Mouse (Mus musculus) kidney, embryonic 16.5 days (tissue): Measurements from ENCODE around the gene Etl4. TPM values are rescaled to one million over a fixed set of nuclear protein-coding genes. Genes with fewer than 3 reads are reported as not detected.
"Not testable (repeated sequence)": the region's sequence is repeated elsewhere in the genome, so short reads cannot be mapped to it uniquely, and the experiment has no call there.

Experiments used
- ATAC-seq: fragments of 200-750 bp; cut with Nextera tagmentation; 2 replicates; pipeline ENCODE4 v1.8.0; 2017; ENCODE audit warnings: moderate TSS enrichment; ENCODE audit not compliant: low FRiP score, low TSS enrichment
- H3K27ac ChIP-seq: fragments of 300-500 bp; sonication (generic); 2 replicates; pipeline ENCODE4 v1.5.1; 2014; ENCODE audit warnings: low read length
- H3K27me3 ChIP-seq: fragments of 300-500 bp; sonication (generic); 2 replicates; pipeline ENCODE4 v1.6.1; 2014; ENCODE audit warnings: low read length, control low read depth, mixed read lengths; ENCODE audit not compliant: insufficient read depth
- H3K36me3 ChIP-seq: fragments of 300-500 bp; sonication (generic); 2 replicates; pipeline ENCODE4 v1.6.1; 2014; ENCODE audit warnings: low read length, control low read depth, mixed read lengths; ENCODE audit not compliant: insufficient read depth
- H3K4me1 ChIP-seq: fragments of 300-500 bp; sonication (generic); 2 replicates; pipeline ENCODE4 v1.6.1; 2014; ENCODE audit warnings: low read length, control low read depth, mixed read lengths; ENCODE audit not compliant: insufficient read depth
- H3K4me2 ChIP-seq: fragments of 300-500 bp; sonication (generic); replicated peaks from 2 replicates; pipeline ENCODE4 v1.6.1; 2014; ENCODE audit warnings: low read depth, low read length
- H3K4me3 ChIP-seq: fragments of 300-500 bp; sonication (generic); 2 replicates; pipeline ENCODE4 v1.5.1; 2014; ENCODE audit warnings: mild to moderate bottlenecking, low read length
- H3K9ac ChIP-seq: fragments of 300-500 bp; sonication (generic); replicated peaks from 2 replicates; pipeline ENCODE4 v1.6.1; 2014; ENCODE audit warnings: low read length
- H3K9me3 ChIP-seq: fragments of 300-500 bp; sonication (generic); 2 replicates; pipeline ENCODE4 v1.6.1; 2016; ENCODE audit warnings: low read length, control low read depth
- WGBS: fragments of 180-500 bp; shearing (Covaris S2); extraction: QIAGEN DNeasy Blood & Tissue Kit; methylation state at CpG from one replicate; pipeline ENCODE4 v1.1.7; 2014; 5-methylcytosine and 5-hydroxymethylcytosine counted together
- polyA plus RNA-seq: library from polyadenylated mRNA; unstranded; fragments of >200 nt; fragmentation: Nextera tagmentation; extraction: Ambion mirVana; gene quantifications from 2 replicates; pipeline ENCODE4 v1.2.1, GENCODE M21; 2015

Gene Etl4
- polyA plus RNA-seq, 1 experiment from 2014 or later = 56.8 TPM

DNA sequence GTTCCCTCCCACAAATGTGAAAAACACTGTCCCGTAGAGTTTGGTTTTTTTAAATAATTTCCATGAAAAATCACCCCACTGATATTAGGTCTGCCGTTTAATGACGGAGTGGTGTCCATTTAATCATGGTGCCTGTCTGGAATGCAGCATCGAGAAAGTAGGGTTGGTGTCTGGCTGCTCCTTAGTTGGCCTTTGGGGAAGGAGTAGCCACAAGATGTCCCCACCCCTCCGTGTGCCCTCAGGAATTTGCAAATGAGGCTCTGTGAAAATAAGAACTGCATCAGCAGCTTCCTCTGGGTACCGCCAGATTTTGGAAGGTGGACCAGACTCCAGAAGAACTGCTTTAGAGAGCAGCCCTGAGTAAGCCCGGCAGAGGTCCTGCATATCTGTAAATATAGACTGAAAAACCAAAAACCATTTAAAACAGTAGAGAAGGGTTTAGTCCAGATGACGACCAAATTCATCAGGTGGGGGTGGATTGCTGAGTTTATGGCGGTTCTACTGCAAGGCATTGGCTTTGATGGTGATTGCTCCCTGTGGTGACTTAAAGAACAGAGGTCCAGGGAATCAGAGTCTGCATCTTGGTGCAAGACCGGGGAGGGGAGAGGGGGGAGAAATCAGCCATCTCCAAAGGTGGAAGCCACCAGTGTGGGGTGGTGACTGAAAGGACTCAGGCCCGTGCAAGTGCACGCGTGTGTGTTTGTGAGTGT, 762.1 kb downstream of the Etl4 start:
- H3K9ac ChIP-seq = no peak overlapping the region
- no peak overlapping the region for H3K4me2 ChIP-seq
- no peak for ATAC-seq
- H3K36me3 ChIP-seq = peaks cover 8% of the 10 kb centered on the region; the same call in 1 of the 2 replicates
- no peaks in the 10 kb centered on the region for H3K27me3 ChIP-seq
- H3K9me3 ChIP-seq = no peaks in the 10 kb centered on the region
- H3K27ac ChIP-seq = no peak overlapping the region
- WGBS = 50% methylated on average over 13 of the region's 13 CpGs
- H3K4me3 ChIP-seq = no peak overlapping the region
- H3K4me1 ChIP-seq = no peaks in the 10 kb centered on the region

GRCm38 (mm10) chr2:20672281-20672680, 762.7 kb downstream of the Etl4 start:
- H3K9ac ChIP-seq = no peak overlapping the region
- no peaks in the 10 kb centered on the region for H3K4me1 ChIP-seq
- no peak overlapping the region for H3K4me3 ChIP-seq
- H3K27me3 ChIP-seq = no peaks in the 10 kb centered on the region
- H3K27ac ChIP-seq = no peak overlapping the region
- 92% methylated on average over 7 of the region's 7 CpGs for whole genome bisulfite sequencing
- ATAC-seq = no peak
- no peak overlapping the region for H3K4me2 ChIP-seq
- H3K9me3 ChIP-seq = no peaks in the 10 kb centered on the region
- peaks cover 8% of the 10 kb centered on the region; the same call in 1 of the 2 replicates for H3K36me3 ChIP-seq

DNA sequence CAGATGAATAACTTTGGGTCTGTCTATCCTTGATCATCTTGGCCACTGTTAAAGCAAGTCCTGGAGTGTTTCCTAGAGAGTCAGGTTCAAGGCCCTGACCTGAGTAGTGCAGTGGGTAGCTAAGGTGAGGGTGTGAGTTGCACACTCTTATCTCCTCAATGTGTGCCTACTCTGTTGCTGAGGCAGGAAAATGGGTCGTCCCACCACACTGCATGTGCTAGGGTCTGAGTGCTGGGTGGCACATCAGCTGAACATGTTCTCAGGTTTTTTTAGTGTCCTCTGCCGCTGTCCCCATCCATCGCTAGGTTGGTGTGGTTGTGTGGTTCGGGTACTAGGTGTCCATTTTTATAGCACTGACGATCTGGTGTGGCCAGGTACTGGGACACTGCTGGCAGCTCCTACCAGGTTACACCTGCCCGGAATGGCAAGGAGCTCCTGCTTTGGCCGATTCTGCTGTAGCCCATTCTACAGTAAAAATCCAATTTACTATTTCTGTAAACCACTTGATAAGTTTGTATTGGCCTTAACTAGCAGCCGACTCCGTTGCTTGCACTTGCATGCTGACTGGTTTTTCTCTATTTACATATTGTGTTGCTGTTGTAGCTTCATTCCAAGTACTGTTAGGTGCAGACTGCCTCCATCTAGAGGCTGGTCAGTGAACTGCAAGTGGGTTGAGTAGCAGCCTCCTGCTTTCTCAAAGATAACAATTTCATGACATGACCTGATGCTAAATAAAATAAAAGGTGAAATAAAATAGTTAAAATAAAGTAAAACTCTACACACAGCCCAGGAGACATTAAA, 763.4 kb downstream of the Etl4 start:
- H3K4me1 ChIP-seq = no peaks in the 10 kb centered on the region
- no peak overlapping the region for H3K4me2 ChIP-seq
- H3K9ac ChIP-seq = no peak overlapping the region
- no peak overlapping the region for H3K4me3 ChIP-seq
- 66% methylated on average over 9 of the region's 9 CpGs for WGBS
- H3K36me3 ChIP-seq = peaks cover 9% of the 10 kb centered on the region; the same call in 1 of the 2 replicates
- peak; percentile 47; the same call in 1 of the 2 replicates for ATAC-seq
- no peaks in the 10 kb centered on the region for H3K9me3 ChIP-seq
- no peaks in the 10 kb centered on the region for H3K27me3 ChIP-seq
- H3K27ac ChIP-seq = no peak overlapping the region

DNA sequence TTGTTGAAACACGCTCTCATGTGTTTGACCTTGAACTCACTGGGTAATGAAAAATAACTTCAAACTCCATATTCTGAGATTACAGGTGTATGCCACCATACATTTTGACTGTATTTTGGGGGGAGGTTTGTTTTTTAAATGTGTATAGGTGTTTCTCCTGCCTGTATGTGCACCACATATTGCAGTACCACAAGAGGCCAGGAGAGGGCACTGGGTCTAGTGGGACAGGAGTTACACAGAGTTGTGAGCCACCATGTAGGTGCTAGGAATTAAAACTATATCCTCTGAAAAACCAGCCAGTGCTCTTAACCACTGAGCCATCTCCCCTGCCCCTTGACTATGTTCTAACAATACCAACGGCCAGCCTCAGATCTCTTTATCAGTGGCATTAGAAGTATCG, 766.8 kb downstream of the Etl4 start:
- no peaks in the 10 kb centered on the region for H3K27me3 ChIP-seq
- H3K9me3 ChIP-seq = no peaks in the 10 kb centered on the region
- H3K36me3 ChIP-seq = 0 out of 2 replicates have a peak, but pooled peaks cover 4% of the 10 kb centered on the region
- no peaks in the 10 kb centered on the region for H3K4me1 ChIP-seq
- 95% methylated on average over 3 of the region's 3 CpGs for whole genome bisulfite sequencing
- H3K4me3 ChIP-seq = no peak overlapping the region
- ATAC-seq = no peak
- H3K27ac ChIP-seq = no peak overlapping the region
- H3K9ac ChIP-seq = no peak overlapping the region
- H3K4me2 ChIP-seq = no peak overlapping the region

DNA sequence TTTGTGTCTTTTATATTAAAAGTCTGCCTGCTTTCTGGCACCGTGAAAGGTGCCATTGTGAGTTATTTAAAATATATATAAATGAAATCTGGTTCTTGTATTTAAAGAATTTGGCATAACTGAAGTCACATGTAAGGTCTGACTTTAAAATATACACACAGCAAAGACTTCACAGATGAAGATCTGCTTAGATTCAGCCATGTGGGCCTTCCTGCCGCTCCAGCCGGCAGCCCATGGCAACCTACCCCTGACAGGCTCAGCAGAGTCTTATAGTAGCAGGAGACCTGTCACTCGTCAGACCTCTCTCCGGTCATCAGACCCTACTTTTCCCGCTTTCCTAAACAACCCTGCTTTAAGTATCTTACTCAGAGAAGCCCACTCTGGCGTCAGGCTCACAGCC, 769.2 kb downstream of the Etl4 start:
- H3K27ac ChIP-seq = no peak overlapping the region
- no peak overlapping the region for H3K4me3 ChIP-seq
- H3K4me1 ChIP-seq = no peaks in the 10 kb centered on the region
- H3K9ac ChIP-seq = no peak overlapping the region
- 61% methylated on average over 7 of the region's 7 CpGs for WGBS
- no peaks in the 10 kb centered on the region for H3K27me3 ChIP-seq
- H3K9me3 ChIP-seq = no peaks in the 10 kb centered on the region
- ATAC-seq = no peak
- 0 out of 2 replicates have a peak, but pooled peaks cover 4% of the 10 kb centered on the region for H3K36me3 ChIP-seq
- no peak overlapping the region for H3K4me2 ChIP-seq

GRCm38 (mm10) chr2:20682203-20682602, 772.6 kb downstream of the Etl4 start:
- H3K4me3 ChIP-seq, H3K27ac ChIP-seq, H3K27me3 ChIP-seq, H3K9ac ChIP-seq, H3K4me1 ChIP-seq, ATAC-seq, H3K9me3 ChIP-seq, H3K36me3 ChIP-seq, H3K4me2 ChIP-seq: not testable (repeated sequence)
- 94% methylated on average over 6 of the region's 6 CpGs for WGBS

DNA sequence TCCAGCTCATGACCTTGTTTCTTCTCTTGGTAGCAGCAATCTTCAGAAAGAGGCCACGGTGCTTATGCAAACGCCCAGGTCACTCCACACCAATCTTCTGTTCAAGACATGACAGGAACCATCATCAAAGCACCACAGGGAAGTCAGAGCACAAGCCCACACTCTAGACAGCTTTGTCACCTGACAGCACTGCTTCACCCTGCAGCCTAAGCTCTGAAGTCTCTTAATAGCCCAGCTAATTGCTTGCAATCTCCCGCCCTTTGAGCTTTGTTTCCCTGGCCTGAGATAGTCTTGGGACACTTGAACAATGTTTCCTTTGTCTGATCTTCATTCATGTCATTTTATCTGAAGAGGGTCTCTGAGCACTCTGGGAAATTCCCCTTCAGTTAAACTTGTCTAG, 779.8 kb downstream of the Etl4 start:
- no peak for ATAC-seq
- Histone ChIP-seq H3K9ac (no peak overlapping the region), H3K4me3 (no peak overlapping the region), H3K27ac (no peak overlapping the region), H3K9me3 (no peaks in the 10 kb centered on the region), H3K4me1 (no peaks in the 10 kb centered on the region), H3K4me2 (no peak overlapping the region), H3K36me3 (0 out of 2 replicates have a peak, but pooled peaks cover 5% of the 10 kb centered on the region), H3K27me3 (no peaks in the 10 kb centered on the region)
- 32% methylated on average over 3 of the region's 3 CpGs for WGBS

GRCm38 (mm10) chr2:20692898-20693297, 783.3 kb downstream of the Etl4 start:
- H3K27ac ChIP-seq = no peak overlapping the region
- H3K4me2 ChIP-seq = no peak overlapping the region
- 72% methylated on average over 3 of the region's 3 CpGs for WGBS
- H3K27me3 ChIP-seq = no peaks in the 10 kb centered on the region
- H3K36me3 ChIP-seq = 0 out of 2 replicates have a peak, but pooled peaks cover 5% of the 10 kb centered on the region
- no peak for ATAC-seq
- H3K4me1 ChIP-seq = no peaks in the 10 kb centered on the region
- H3K4me3 ChIP-seq = no peak overlapping the region
- H3K9me3 ChIP-seq = no peaks in the 10 kb centered on the region
- no peak overlapping the region for H3K9ac ChIP-seq

GRCm38 (mm10) chr2:20693772-20694171, 784.2 kb downstream of the Etl4 start:
- no peaks in the 10 kb centered on the region for H3K27me3 ChIP-seq
- WGBS = 86% methylated on average over 1 of the region's 1 CpGs
- 0 out of 2 replicates have a peak, but pooled peaks have one; percentile 15 for ATAC-seq
- no peaks in the 10 kb centered on the region for H3K4me1 ChIP-seq
- no peak overlapping the region for H3K4me3 ChIP-seq
- H3K4me2 ChIP-seq = no peak overlapping the region
- no peak overlapping the region for H3K9ac ChIP-seq
- 0 out of 2 replicates have a peak, but pooled peaks cover 5% of the 10 kb centered on the region for H3K36me3 ChIP-seq
- H3K9me3 ChIP-seq = no peaks in the 10 kb centered on the region
- H3K27ac ChIP-seq = no peak overlapping the region

DNA sequence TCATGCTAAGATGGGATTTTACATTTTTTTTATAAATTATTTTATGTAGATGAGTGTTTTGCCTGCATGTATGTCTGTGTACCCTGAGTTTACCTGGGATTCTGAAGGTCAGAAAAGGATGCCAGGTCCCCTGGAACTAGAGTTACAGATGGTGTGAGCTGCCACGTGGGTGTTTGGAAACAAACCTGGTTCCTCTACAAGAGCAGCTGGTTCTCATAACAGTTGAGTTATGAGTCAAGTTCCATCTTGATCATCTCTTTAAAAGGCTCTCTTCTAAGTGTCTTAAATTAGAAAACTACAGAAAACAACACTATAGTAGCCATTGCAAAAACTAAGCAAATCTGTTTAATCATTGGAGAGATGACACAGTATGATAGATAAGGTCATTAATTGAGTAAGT, 788.1 kb downstream of the Etl4 start:
- no peaks in the 10 kb centered on the region for H3K9me3 ChIP-seq
- WGBS = 66% methylated on average over 1 of the region's 1 CpGs

More for the DNA sequence above, 788.1 kb downstream of the Etl4 start:
- Histone ChIP-seq H3K4me3 (no peak overlapping the region), H3K4me1 (no peaks in the 10 kb centered on the region), H3K27me3 (no peaks in the 10 kb centered on the region), H3K27ac (no peak overlapping the region), H3K4me2 (no peak overlapping the region), H3K9ac (no peak overlapping the region), H3K36me3 (no peaks in the 10 kb centered on the region)
- no peak for ATAC-seq
